Mouse (Mus musculus): ENCODE data around the gene Adarb2.

GRCm38 (mm10) chr13:8451581-8451980, 248.9 kb downstream of the Adarb2 start:
- TF ChIP-seq CTCF (IDR thresholded peaks at IDR 0.05) (no peak), EP300 (IDR thresholded peaks at IDR 0.05) (no peak)

All from lung, postnatal 0 days (tissue).